Mouse (Mus musculus) forebrain, embryonic 11.5 days (tissue): Measurements from ENCODE around the gene Utf1. TPM values are rescaled to one million over a fixed set of nuclear protein-coding genes. Genes with fewer than 3 reads are reported as not detected.
A peak's percentile ranks its signal among the peaks of the same experiment; 100 is the strongest.

Experiments
- ATAC-seq: fragments of 200-750 bp; cut with Nextera tagmentation; replicated peaks from 2 replicates; pipeline ENCODE4 v1.8.0; 2017; ENCODE audit warnings: moderate TSS enrichment; ENCODE audit not compliant: low FRiP score
- DNase-seq: peaks from one replicate; pipeline ENCODE4 v3.0.0-alpha.2; 2017; ENCODE audit warnings: low spot score
- H3K27ac ChIP-seq: fragments of 300-500 bp; sonication (generic); 2 replicates; pipeline ENCODE4 v1.5.1; 2014; ENCODE audit warnings: low read depth, low read length
- H3K27me3 ChIP-seq: fragments of 300-500 bp; sonication (generic); 2 replicates; pipeline ENCODE4 v1.6.1; 2014; ENCODE audit warnings: mild to moderate bottlenecking, low read length, mixed read lengths; ENCODE audit not compliant: control insufficient read depth, insufficient read depth
- H3K36me3 ChIP-seq: fragments of 300-500 bp; sonication (generic); 2 replicates; pipeline ENCODE4 v1.6.1; 2014; ENCODE audit warnings: mild to moderate bottlenecking, low read length, moderate library complexity, mixed read lengths; ENCODE audit not compliant: control insufficient read depth, insufficient read depth
- H3K4me1 ChIP-seq: fragments of 300-500 bp; sonication (generic); replicated peaks from 2 replicates; pipeline ENCODE4 v1.6.1; 2014; ENCODE audit warnings: low read length, mixed read lengths; ENCODE audit not compliant: control insufficient read depth, insufficient read depth
- H3K4me2 ChIP-seq: fragments of 300-500 bp; sonication (generic); 2 replicates; pipeline ENCODE4 v1.6.1; 2014; ENCODE audit warnings: low read depth, mild to moderate bottlenecking, low read length, moderate library complexity, mixed read lengths; ENCODE audit not compliant: severe bottlenecking
- H3K4me3 ChIP-seq: fragments of 300-500 bp; sonication (generic); 2 replicates; pipeline ENCODE4 v1.5.1; 2014; ENCODE audit warnings: low read depth, low read length
- H3K9ac ChIP-seq: fragments of 300-500 bp; sonication (generic); 2 replicates; pipeline ENCODE4 v1.6.1; 2014; ENCODE audit warnings: low read length
- H3K9me3 ChIP-seq: fragments of 300-500 bp; sonication (generic); 2 replicates; pipeline ENCODE4 v1.6.1; 2016; ENCODE audit warnings: low read length, mixed read lengths; ENCODE audit not compliant: control insufficient read depth
- WGBS: fragments of 180-500 bp; shearing (Covaris S2); extraction: QIAGEN DNeasy Blood & Tissue Kit; methylation state at CpG from one replicate; pipeline ENCODE4 v1.1.7; 2014; 5-methylcytosine and 5-hydroxymethylcytosine counted together
- polyA plus RNA-seq: library from polyadenylated mRNA; unstranded; fragments of >200 nt; fragmentation: Nextera tagmentation; extraction: Ambion mirVana; gene quantifications from 2 replicates; pipeline ENCODE4 v1.2.1, GENCODE M21; 2014

The Utf1 gene
- polyA plus RNA-seq, 1 experiment from 2014 or later: not detected

GRCm38 (mm10) chr7:139916345-139916744, 27.2 kb upstream of the Utf1 start:
- Histone ChIP-seq H3K4me1 (peaks cover 4% of the 10 kb centered on the region; the same call in 1 of the 2 replicates), H3K27me3 (peaks cover 27% of the 10 kb centered on the region), H3K36me3 (no peaks in the 10 kb centered on the region), H3K27ac (no peak overlapping the region), H3K9me3 (no peaks in the 10 kb centered on the region), H3K4me2 (no peak overlapping the region), H3K9ac (no peak overlapping the region), H3K4me3 (no peak overlapping the region)
- 5% methylated on average over 1 of the region's 1 CpGs for WGBS
- ATAC-seq: no peak
- no peak for DNase-seq

GRCm38 (mm10) chr7:139918262-139918661, 25.3 kb upstream of the Utf1 start:
- no peak for DNase-seq
- WGBS: 78% methylated on average over 4 of the region's 4 CpGs
- Histone ChIP-seq H3K4me1 (peaks cover 4% of the 10 kb centered on the region; the same call in 1 of the 2 replicates), H3K4me2 (no peak overlapping the region), H3K4me3 (no peak overlapping the region), H3K9ac (no peak overlapping the region), H3K9me3 (no peaks in the 10 kb centered on the region), H3K27me3 (peaks cover 24% of the 10 kb centered on the region), H3K27ac (no peak overlapping the region), H3K36me3 (no peaks in the 10 kb centered on the region)
- ATAC-seq: no peak

- no peak overlapping the region for H3K4me2 ChIP-seq
- H3K4me3 ChIP-seq: no peak overlapping the region
- H3K27me3 ChIP-seq: no peaks in the 10 kb centered on the region
- peak; percentile 76; the same call in 1 of the 2 replicates for ATAC-seq
- no peak overlapping the region for H3K9ac ChIP-seq
- H3K36me3 ChIP-seq: no peaks in the 10 kb centered on the region
- 13% methylated on average over 11 of the region's 11 CpGs for WGBS
- H3K27ac ChIP-seq: no peak overlapping the region
- no peaks in the 10 kb centered on the region for H3K9me3 ChIP-seq
- DNase-seq: peak; percentile 80
- H3K4me1 ChIP-seq: 0 out of 2 replicates have a peak, but pooled peaks cover 2% of the 10 kb centered on the region
These were observed 12.9 kb upstream of the Utf1 start for GRCm38 (mm10) chr7:139930732-139931131.

- Histone ChIP-seq H3K9ac (no peak overlapping the region), H3K4me2 (no peak overlapping the region), H3K27ac (no peak overlapping the region), H3K36me3 (no peaks in the 10 kb centered on the region), H3K4me1 (no peaks in the 10 kb centered on the region), H3K4me3 (no peak overlapping the region), H3K27me3 (no peaks in the 10 kb centered on the region; the same call in 1 of the 2 replicates), H3K9me3 (no peaks in the 10 kb centered on the region)
- ATAC-seq (no peak), DNase-seq (no peak)
- 89% methylated on average over 10 of the region's 10 CpGs for WGBS
These were observed 6.9 kb upstream of the Utf1 start for GRCm38 (mm10) chr7:139936705-139937104.

GRCm38 (mm10) chr7:139937138-139937537, 6.5 kb upstream of the Utf1 start:
- WGBS: 77% methylated on average over 3 of the region's 3 CpGs
- Histone ChIP-seq H3K27ac (no peak overlapping the region), H3K27me3 (peaks cover 4% of the 10 kb centered on the region; the same call in 1 of the 2 replicates), H3K9me3 (no peaks in the 10 kb centered on the region), H3K4me1 (no peaks in the 10 kb centered on the region), H3K9ac (no peak overlapping the region), H3K4me3 (no peak overlapping the region), H3K4me2 (no peak overlapping the region), H3K36me3 (no peaks in the 10 kb centered on the region)
- ATAC-seq: no peak
- no peak for DNase-seq

GRCm38 (mm10) chr7:139937810-139938209, 5.8 kb upstream of the Utf1 start:
- H3K4me3 ChIP-seq: no peak overlapping the region
- 67% methylated on average over 5 of the region's 5 CpGs for WGBS

GRCm38 (mm10) chr7:139940476-139941209, 2.9 kb upstream of the Utf1 start:
- Histone ChIP-seq H3K4me1 (peaks cover 4% of the 10 kb centered on the region), H3K9ac (no peak overlapping the region), H3K9me3 (no peaks in the 10 kb centered on the region), H3K27me3 (peaks cover 36% of the 10 kb centered on the region), H3K4me2 (no peak overlapping the region), H3K36me3 (no peaks in the 10 kb centered on the region), H3K4me3 (no peak overlapping the region), H3K27ac (no peak overlapping the region)
- ATAC-seq (no peak), DNase-seq (no peak)
- WGBS: 61% methylated on average over 16 of the region's 16 CpGs

More at GRCm38 (mm10) chr7:139937810-139938209, 5.8 kb upstream of the Utf1 start:
- peaks cover 9% of the 10 kb centered on the region for H3K27me3 ChIP-seq
- no peaks in the 10 kb centered on the region for H3K36me3 ChIP-seq
- no peaks in the 10 kb centered on the region for H3K9me3 ChIP-seq
- DNase-seq (no peak), ATAC-seq (no peak)
- no peaks in the 10 kb centered on the region for H3K4me1 ChIP-seq
- H3K9ac ChIP-seq: no peak overlapping the region
- no peak overlapping the region for H3K27ac ChIP-seq
- H3K4me2 ChIP-seq: no peak overlapping the region

- H3K27me3 ChIP-seq: peaks cover 64% of the 10 kb centered on the region
- no peaks in the 10 kb centered on the region for H3K9me3 ChIP-seq
- H3K4me1 ChIP-seq: peaks cover 5% of the 10 kb centered on the region
- no peak overlapping the region for H3K9ac ChIP-seq
- 0 out of 2 replicates have a peak, but pooled peaks have one; percentile 18 for ATAC-seq
- DNase-seq: peak; percentile 61
- H3K36me3 ChIP-seq: no peaks in the 10 kb centered on the region
- H3K4me3 ChIP-seq: peak overlapping the region; percentile 24
- peak overlapping the region; percentile 42 for H3K4me2 ChIP-seq
- 3% methylated on average over 68 of the region's 68 CpGs for WGBS
- no peak overlapping the region for H3K27ac ChIP-seq
These were observed 977 bp downstream of the Utf1 start for GRCm38 (mm10) chr7:139944291-139945240.
